Mouse (Mus musculus): ENCODE measurements around the gene Gprc5c.

The Gprc5c gene

GRCm38 (mm10) chr11:114867361-114868235, 16.6 kb downstream of the Gprc5c start:
- DNase-seq (ENCODE audit: low spot score in 2 of 2): no peak

GRCm38 (mm10) chr11:114868280-114868679, 17.3 kb downstream of the Gprc5c start:
- no peak for DNase-seq (ENCODE audit: low spot score in 2 of 2)

GRCm38 (mm10) chr11:114869787-114870186, 18.8 kb downstream of the Gprc5c start:
- no peak for DNase-seq (ENCODE audit: low spot score in 2 of 2)

- no peak for DNase-seq (ENCODE audit: low spot score in 2 of 2)
These were observed 20.6 kb downstream of the Gprc5c start for GRCm38 (mm10) chr11:114871540-114871939.

- DNase-seq (ENCODE audit: low spot score in 2 of 2): no peak
These were observed 22.3 kb downstream of the Gprc5c start for GRCm38 (mm10) chr11:114873022-114873817.

GRCm38 (mm10) chr11:114874226-114875145, 23.5 kb downstream of the Gprc5c start:
- no peak for DNase-seq (ENCODE audit: low spot score in 2 of 2)

GRCm38 (mm10) chr11:114875301-114875801, 24.4 kb downstream of the Gprc5c start:
- DNase-seq (ENCODE audit: low spot score in 2 of 2): no peak

GRCm38 (mm10) chr11:114876176-114876575, 25.2 kb downstream of the Gprc5c start:
- no peak for DNase-seq (ENCODE audit: low spot score in 2 of 2)

GRCm38 (mm10) chr11:114876621-114877020, 25.7 kb downstream of the Gprc5c start:
- no peak for DNase-seq (ENCODE audit: low spot score in 2 of 2)

GRCm38 (mm10) chr11:114877145-114877544, 26.2 kb downstream of the Gprc5c start:
- DNase-seq (ENCODE audit: low spot score in 2 of 2): no peak

GRCm38 (mm10) chr11:114879666-114880065, 28.7 kb downstream of the Gprc5c start:
- no peak for DNase-seq (ENCODE audit: low spot score in 2 of 2)

GRCm38 (mm10) chr11:114880185-114880584, 29.2 kb downstream of the Gprc5c start:
- DNase-seq (ENCODE audit: low spot score in 2 of 2): no peak

GRCm38 (mm10) chr11:114880589-114880988, 29.6 kb downstream of the Gprc5c start:
- DNase-seq (ENCODE audit: low spot score in 2 of 2): no peak

GRCm38 (mm10) chr11:114883251-114883789, 32.4 kb downstream of the Gprc5c start:
- DNase-seq (ENCODE audit: low spot score in 2 of 2): no peak

- DNase-seq (ENCODE audit: low spot score in 2 of 2): no peak
These were observed 33.6 kb downstream of the Gprc5c start for GRCm38 (mm10) chr11:114884380-114885100.

GRCm38 (mm10) chr11:114889991-114890518, 39.1 kb downstream of the Gprc5c start, which contains the start of gene Cd300a:
Cd300a (plus strand) TSS chr11:114890041.
- no peak for DNase-seq (ENCODE audit: low spot score in 2 of 2)

- no peak for DNase-seq (ENCODE audit: low spot score in 2 of 2)
These were observed 39.6 kb downstream of the Gprc5c start for GRCm38 (mm10) chr11:114890542-114890941.

- no peak for DNase-seq (ENCODE audit: low spot score in 2 of 2)
These were observed 45.1 kb downstream of the Gprc5c start for GRCm38 (mm10) chr11:114896085-114896484.

- no peak for DNase-seq (ENCODE audit: low spot score in 2 of 2)
These were observed 47.1 kb downstream of the Gprc5c start for GRCm38 (mm10) chr11:114898026-114898425.

GRCm38 (mm10) chr11:114903224-114903623, 52.3 kb downstream of the Gprc5c start:
- DNase-seq (ENCODE audit: low spot score in 2 of 2): no peak

All from urinary bladder, postnatal 4 days (tissue).